ENCODE assay signal across 24 mouse cellular contexts in the genomic region with DNA sequence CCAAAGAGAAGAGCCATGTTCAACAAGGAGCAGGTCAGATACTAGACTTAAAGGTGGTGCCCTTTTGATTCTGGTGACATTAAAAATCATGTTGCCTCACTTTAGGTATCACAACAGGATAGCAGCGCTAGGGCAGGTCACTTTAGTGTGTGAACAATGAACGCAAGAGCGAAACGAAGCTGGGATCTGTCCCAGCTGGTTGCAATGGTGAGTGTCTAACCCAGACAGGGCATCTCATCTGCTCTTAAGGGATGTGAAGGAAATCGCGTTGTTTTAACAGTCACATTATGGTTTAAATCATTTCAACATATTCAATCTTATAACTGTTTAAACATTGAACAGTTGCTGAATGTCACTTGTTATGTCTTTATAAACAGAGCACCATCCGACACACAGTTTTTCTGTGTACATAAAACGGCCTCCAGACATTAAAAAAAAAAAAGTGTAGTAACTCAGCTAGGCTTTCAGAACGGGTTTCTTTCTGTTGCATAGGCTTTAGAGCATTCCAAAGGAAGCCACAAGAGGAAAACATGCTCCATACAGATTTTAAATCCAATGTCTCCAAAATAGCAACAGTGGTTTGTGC. TPM values are rescaled to one million over a fixed set of nuclear protein-coding genes. Genes with fewer than 3 reads are reported as not detected.
DNase-seq lines count a peak whose midpoint lies in the region; ATAC-seq lines count a peak whose summit lies in the region.
"Had no signal": no experiment of that assay in that cellular context is flagged by ENCODE, and none has a peak within 500 bp of the region (broad histone marks: within the 10 kb centered on the region; RNA-seq: fewer than 3 reads in every experiment).

No protein-coding gene starts in this region.

- ATAC-seq in kidney, embryonic 15.5 days (replicated peaks; ENCODE audit: low FRiP score), result no peak
- peak; percentile 74 for ATAC-seq in lung, embryonic 15.5 days (ENCODE audit: borderline replicate concordance, extremely low read depth, low FRiP score, low TSS enrichment)
- ATAC-seq in embryonic facial prominence, embryonic 14.5 days (ENCODE audit: low read depth), result no peak
- ATAC-seq in intestine, embryonic 16.5 days, result peak; percentile 54; the same call in 1 of the 2 replicates
- ATAC-seq: liver, embryonic 12.5 days had no signal

- no peaks in the 10 kb centered on the region for H3K9me3 ChIP-seq in kidney, embryonic 15.5 days (replicated peaks)
- no peaks in the 10 kb centered on the region for H3K9me3 ChIP-seq in lung, embryonic 15.5 days
- no peaks in the 10 kb centered on the region for H3K9me3 ChIP-seq in embryonic facial prominence, embryonic 14.5 days (ENCODE audit: control insufficient read depth, low read length)
- no peaks in the 10 kb centered on the region for H3K9me3 ChIP-seq in intestine, embryonic 16.5 days (ENCODE audit: control insufficient read depth, low read length)
- H3K9me3 ChIP-seq: forebrain, embryonic 12.5 days; heart, embryonic 10.5 days; hindbrain, embryonic 15.5 days; liver, embryonic 12.5 days; megakaryocyte, embryonic 14.5 days had no signal

- no peak overlapping the region for H3K4me2 ChIP-seq in kidney, embryonic 15.5 days
- peak overlapping the region; percentile 10; the same call in 1 of the 2 replicates for H3K4me2 ChIP-seq in lung, embryonic 15.5 days
- no peak overlapping the region for H3K4me2 ChIP-seq in embryonic facial prominence, embryonic 14.5 days (ENCODE audit: low read depth, low read length)
- H3K4me2 ChIP-seq in intestine, embryonic 16.5 days (ENCODE audit: low read depth, low read length), result no peak overlapping the region
- H3K4me2 ChIP-seq: forebrain, embryonic 12.5 days; hindbrain, embryonic 15.5 days; liver, embryonic 12.5 days had no signal

- WGBS in kidney, embryonic 15.5 days, result 55% methylated on average over 9 of the region's 9 CpGs
- 51% methylated on average over 9 of the region's 9 CpGs for WGBS in lung, embryonic 15.5 days
- WGBS in embryonic facial prominence, embryonic 14.5 days, result 56% methylated on average over 9 of the region's 9 CpGs
- 50% methylated on average over 9 of the region's 9 CpGs for WGBS in intestine, embryonic 16.5 days

- peaks cover 7% of the 10 kb centered on the region for H3K4me1 ChIP-seq in kidney, embryonic 15.5 days
- peaks cover 52% of the 10 kb centered on the region for H3K4me1 ChIP-seq in lung, embryonic 15.5 days
- peaks cover 47% of the 10 kb centered on the region for H3K4me1 ChIP-seq in embryonic facial prominence, embryonic 14.5 days (ENCODE audit: control insufficient read depth, insufficient read depth, low read length)
- H3K4me1 ChIP-seq in intestine, embryonic 16.5 days (ENCODE audit: control insufficient read depth, insufficient read depth, low read length), result peaks cover 11% of the 10 kb centered on the region; the same call in 1 of the 2 replicates
- H3K4me1 ChIP-seq: forebrain, embryonic 12.5 days; hindbrain, embryonic 15.5 days; liver, embryonic 12.5 days had no signal

- H3K27me3 ChIP-seq in kidney, embryonic 15.5 days, result no peaks in the 10 kb centered on the region
- H3K27me3 ChIP-seq in lung, embryonic 15.5 days, result 0 out of 2 replicates have a peak, but pooled peaks cover 3% of the 10 kb centered on the region
- no peaks in the 10 kb centered on the region for H3K27me3 ChIP-seq in embryonic facial prominence, embryonic 14.5 days (replicated peaks; ENCODE audit: control insufficient read depth, insufficient read depth, low read length)
- no peaks in the 10 kb centered on the region for H3K27me3 ChIP-seq in intestine, embryonic 16.5 days (replicated peaks; ENCODE audit: control insufficient read depth, insufficient read depth, low read length)
- H3K27me3 ChIP-seq: forebrain, embryonic 12.5 days; hindbrain, embryonic 15.5 days; liver, embryonic 12.5 days; megakaryocyte, embryonic 14.5 days had no signal

- H3K27ac ChIP-seq in kidney, embryonic 15.5 days, result peak overlapping the region; percentile 64; the same call in 1 of the 2 replicates
- peak overlapping the region; percentile 85 for H3K27ac ChIP-seq in lung, embryonic 15.5 days
- peak overlapping the region; percentile 82 for H3K27ac ChIP-seq in embryonic facial prominence, embryonic 14.5 days (replicated peaks; ENCODE audit: low read depth, low read length)
- peak overlapping the region; percentile 82; the same call in 1 of the 2 replicates for H3K27ac ChIP-seq in intestine, embryonic 16.5 days (ENCODE audit: low read length)
- H3K27ac ChIP-seq: forebrain, embryonic 12.5 days; hindbrain, embryonic 15.5 days; liver, embryonic 12.5 days had no signal

- H3K36me3 ChIP-seq in kidney, embryonic 15.5 days, result no peaks in the 10 kb centered on the region
- no peaks in the 10 kb centered on the region for H3K36me3 ChIP-seq in lung, embryonic 15.5 days
- H3K36me3 ChIP-seq in embryonic facial prominence, embryonic 14.5 days (ENCODE audit: control insufficient read depth, insufficient read depth, low read length), result no peaks in the 10 kb centered on the region
- H3K36me3 ChIP-seq in intestine, embryonic 16.5 days (ENCODE audit: control insufficient read depth, insufficient read depth, low read length), result no peaks in the 10 kb centered on the region
- H3K36me3 ChIP-seq: forebrain, embryonic 12.5 days; heart, embryonic 10.5 days; hindbrain, embryonic 15.5 days; liver, embryonic 12.5 days had no signal

- DNase-seq in kidney, postnatal 36 days, result no peak
- no peak for DNase-seq in lung, postnatal 36 days
- peak; percentile 72 for DNase-seq in embryonic facial prominence, embryonic 14.5 days (ENCODE audit: low spot score)
- DNase-seq in cerebellum, postnatal 10 days, result no peak
- no peak for DNase-seq in gastrocnemius, postnatal 4 days (ENCODE audit: low spot score in 2 of 2)
- DNase-seq: adrenal gland, postnatal 14 days; cerebellum, adult 2 months; cerebellum, postnatal 36 days; embryo, embryonic 11 days; kidney, adult 11 months; lung, postnatal 10 days; midbrain, embryonic 14.5 days; thymus, postnatal 14 days had no signal

- no peak overlapping the region for H3K4me3 ChIP-seq in kidney, embryonic 15.5 days (replicated peaks)
- H3K4me3 ChIP-seq in lung, embryonic 15.5 days, result no peak overlapping the region
- no peak overlapping the region for H3K4me3 ChIP-seq in embryonic facial prominence, embryonic 14.5 days (ENCODE audit: low read depth, low read length)
- no peak overlapping the region for H3K4me3 ChIP-seq in intestine, embryonic 16.5 days (ENCODE audit: low read length)
- H3K4me3 ChIP-seq: erythroblast, embryonic 14.5 days; forebrain, embryonic 12.5 days; heart, embryonic 10.5 days; hindbrain, embryonic 15.5 days; liver, embryonic 12.5 days; megakaryocyte, embryonic 14.5 days had no signal

- no peak overlapping the region for H3K9ac ChIP-seq in kidney, embryonic 15.5 days
- H3K9ac ChIP-seq in lung, embryonic 15.5 days, result no peak overlapping the region
- H3K9ac ChIP-seq in embryonic facial prominence, embryonic 14.5 days (ENCODE audit: low read depth, low read length), result no peak overlapping the region
- H3K9ac ChIP-seq in intestine, embryonic 16.5 days (ENCODE audit: low read depth, low read length), result no peak overlapping the region
- H3K9ac ChIP-seq: forebrain, embryonic 12.5 days; hindbrain, embryonic 15.5 days; liver, embryonic 12.5 days had no signal

RNA-seq across cellular contexts. Expression of gene F2rl2, which starts 46.3 kb away (rescaled TPM):
- 0.30 and 0.52 TPM in 2 replicates for polyA plus RNA-seq in kidney, embryonic 15.5 days (2015; fragmentation: Nextera tagmentation; extraction: Ambion mirVana)
- polyA plus RNA-seq in lung, embryonic 15.5 days (2015; fragmentation: Nextera tagmentation; extraction: Ambion mirVana), result 0.87 and 0.94 TPM in 2 replicates
- polyA plus RNA-seq in embryonic facial prominence, embryonic 14.5 days (2014; fragmentation: Nextera tagmentation; extraction: Ambion mirVana), result 0.34 and 0.43 TPM in 2 replicates
- polyA plus RNA-seq in intestine, embryonic 16.5 days (2015; fragmentation: Nextera tagmentation; extraction: Ambion mirVana), result 0.21 and 0.38 TPM in 2 replicates
- under 1 TPM in 1 of 2 experiments, not detected in 1; 0.10 TPM for total RNA-seq in gastrocnemius, postnatal 4 days (2021)
- total RNA-seq: gastrocnemius, adult 18-20 months; MEL had no signal
- polyA plus RNA-seq: erythroblast, embryonic 14.5 days had no signal

Comparison
In these comparisons a context has a peak if more than half of its experiments do, and no peak if none do; other contexts are left out.
1. ATAC-seq: peak in lung, embryonic 15.5 days (single experiment) and intestine, embryonic 16.5 days (single experiment); none in kidney, embryonic 15.5 days (single experiment) and embryonic facial prominence, embryonic 14.5 days (single experiment).
2. Peak in every context shown above with its lines, with median percentiles within 50 percentile points of each other: H3K27ac ChIP-seq.